Comparison of ENCODE assay signal across 25 mouse cellular contexts in genomic region chr14:47651272-47651671, GRCm38 (mm10). TPM values are rescaled to one million over a fixed set of nuclear protein-coding genes. Genes with fewer than 3 reads are reported as not detected.
DNase-seq lines count a peak whose midpoint lies in the region; ATAC-seq and TF ChIP-seq lines count a peak whose summit lies in the region.
"Had no signal": no experiment of that assay in that cellular context is flagged by ENCODE, and none has a peak within 500 bp of the region (broad histone marks: within the 10 kb centered on the region; RNA-seq: fewer than 3 reads in every experiment).

No protein-coding gene starts in this region.

- no peak for DNase-seq in forebrain, embryonic 10.5 days (ENCODE audit: extremely low spot score, low spot score)
- no peak for DNase-seq in heart, adult 8-10 months (ENCODE audit: low spot score)
- no peak for DNase-seq in kidney, adult 18-20 months
- DNase-seq in G1E (ENCODE audit: low spot score): no peak
- DNase-seq: adrenal gland, postnatal 14 days; cerebellum, adult 11 months; cerebellum, adult 9-10 months; cerebellum, postnatal 36 days; kidney, adult 2 months; kidney, postnatal 4 days; lung, adult 2 months; lung, postnatal 10 days; thymus, adult 2 months; thymus, postnatal 36 days had no signal

- no peak overlapping the region for H3K9ac ChIP-seq in forebrain, embryonic 12.5 days
- no peak overlapping the region for H3K9ac ChIP-seq in heart, embryonic 15.5 days
- H3K9ac ChIP-seq in kidney, embryonic 15.5 days: no peak overlapping the region
- H3K9ac ChIP-seq in liver, embryonic 12.5 days: no peak overlapping the region
- H3K9ac ChIP-seq: forebrain, embryonic 15.5 days; limb, embryonic 15.5 days; liver, embryonic 14.5 days had no signal

- peak overlapping the region; percentile 96; the same call in 1 of the 2 replicates for H3K4me3 ChIP-seq in forebrain, embryonic 10.5 days
- H3K4me3 ChIP-seq in forebrain, embryonic 12.5 days (replicated peaks): no peak overlapping the region
- no peak overlapping the region for H3K4me3 ChIP-seq in heart, embryonic 15.5 days
- H3K4me3 ChIP-seq in kidney, embryonic 15.5 days (replicated peaks): no peak overlapping the region
- H3K4me3 ChIP-seq in G1E (ENCODE audit: low read depth, low read length): peak overlapping the region; percentile 50; the same call in 1 of the 2 replicates
- no peak overlapping the region for H3K4me3 ChIP-seq in liver, embryonic 12.5 days

- peaks cover 7% of the 10 kb centered on the region; the same call in 1 of the 2 replicates for H3K27me3 ChIP-seq in forebrain, embryonic 10.5 days (ENCODE audit: poor library complexity, severe bottlenecking)
- no peaks in the 10 kb centered on the region; the same call in 1 of the 2 replicates for H3K27me3 ChIP-seq in forebrain, embryonic 12.5 days
- H3K27me3 ChIP-seq in heart, embryonic 15.5 days: no peaks in the 10 kb centered on the region
- H3K27me3 ChIP-seq in kidney, embryonic 15.5 days: no peaks in the 10 kb centered on the region; the same call in 1 of the 2 replicates
- no peaks in the 10 kb centered on the region for H3K27me3 ChIP-seq in G1E (ENCODE audit: insufficient read depth, low read length)
- H3K27me3 ChIP-seq in liver, embryonic 12.5 days (replicated peaks): peaks cover 6% of the 10 kb centered on the region; the same call in 1 of the 2 replicates
- H3K27me3 ChIP-seq: forebrain, embryonic 15.5 days; limb, embryonic 15.5 days had no signal

- H3K9me3 ChIP-seq in forebrain, embryonic 10.5 days: no peaks in the 10 kb centered on the region
- H3K9me3 ChIP-seq in forebrain, embryonic 12.5 days: no peaks in the 10 kb centered on the region
- H3K9me3 ChIP-seq in heart, embryonic 15.5 days (replicated peaks): no peaks in the 10 kb centered on the region
- no peaks in the 10 kb centered on the region for H3K9me3 ChIP-seq in kidney, embryonic 15.5 days (replicated peaks)
- H3K9me3 ChIP-seq in G1E (replicated peaks): no peaks in the 10 kb centered on the region
- H3K9me3 ChIP-seq in liver, embryonic 12.5 days (replicated peaks): no peaks in the 10 kb centered on the region
- H3K9me3 ChIP-seq: forebrain, embryonic 15.5 days; heart, embryonic 10.5 days; hindbrain, embryonic 13.5 days; limb, embryonic 15.5 days had no signal

- no peak overlapping the region for H3K27ac ChIP-seq in forebrain, embryonic 10.5 days
- no peak overlapping the region for H3K27ac ChIP-seq in forebrain, embryonic 12.5 days
- no peak overlapping the region for H3K27ac ChIP-seq in heart, embryonic 15.5 days
- no peak overlapping the region for H3K27ac ChIP-seq in kidney, embryonic 15.5 days
- H3K27ac ChIP-seq in liver, embryonic 12.5 days: no peak overlapping the region
- H3K27ac ChIP-seq: forebrain, embryonic 15.5 days; heart, embryonic 10.5 days; hindbrain, embryonic 13.5 days; kidney, postnatal 0 days; limb, embryonic 15.5 days; liver, embryonic 14.5 days had no signal

- H3K4me1 ChIP-seq in forebrain, embryonic 10.5 days: peaks cover 22% of the 10 kb centered on the region
- H3K4me1 ChIP-seq in forebrain, embryonic 12.5 days: peaks cover 13% of the 10 kb centered on the region
- peaks cover 22% of the 10 kb centered on the region for H3K4me1 ChIP-seq in heart, embryonic 15.5 days (replicated peaks)
- H3K4me1 ChIP-seq in kidney, embryonic 15.5 days: peaks cover 19% of the 10 kb centered on the region
- H3K4me1 ChIP-seq in G1E (ENCODE audit: insufficient read depth, low read depth, low read length): peaks cover 38% of the 10 kb centered on the region
- peaks cover 34% of the 10 kb centered on the region for H3K4me1 ChIP-seq in liver, embryonic 12.5 days

- no peak for ATAC-seq in forebrain, embryonic 12.5 days (ENCODE audit: low FRiP score)
- no peak for ATAC-seq in heart, embryonic 15.5 days (replicated peaks; ENCODE audit: insufficient number of reproducible peaks, insufficient read depth, low FRiP score, low read depth)
- ATAC-seq in kidney, embryonic 15.5 days (replicated peaks; ENCODE audit: low FRiP score): no peak
- no peak for ATAC-seq in G1E (ENCODE audit: extremely low read depth, insufficient number of reproducible peaks, low FRiP score, poor library complexity, severe bottlenecking)
- no peak for ATAC-seq in liver, embryonic 12.5 days
- ATAC-seq: forebrain, embryonic 15.5 days; inflammation-experienced regulatory T-cells, adult 6 months had no signal

- TF ChIP-seq CTCF in G1E (IDR thresholded peaks at IDR 0.05; ENCODE audit: low read depth, low read length): no peak

- 95% methylated on average over 4 of the region's 4 CpGs for WGBS in forebrain, embryonic 10.5 days
- 87% methylated on average over 4 of the region's 4 CpGs for WGBS in forebrain, embryonic 12.5 days
- WGBS in heart, embryonic 15.5 days: 71% methylated on average over 4 of the region's 4 CpGs
- WGBS in kidney, embryonic 15.5 days: 67% methylated on average over 4 of the region's 4 CpGs
- WGBS in liver, embryonic 12.5 days (ENCODE audit: insufficient replicate concordance): 80% methylated on average over 4 of the region's 4 CpGs

- H3K36me3 ChIP-seq in forebrain, embryonic 10.5 days (replicated peaks): peaks cover 18% of the 10 kb centered on the region
- peaks cover 1% of the 10 kb centered on the region; the same call in 1 of the 2 replicates for H3K36me3 ChIP-seq in forebrain, embryonic 12.5 days (replicated peaks)
- H3K36me3 ChIP-seq in heart, embryonic 15.5 days: peaks cover 3% of the 10 kb centered on the region
- 0 out of 2 replicates have a peak, but pooled peaks cover 1% of the 10 kb centered on the region for H3K36me3 ChIP-seq in kidney, embryonic 15.5 days
- peaks cover 23% of the 10 kb centered on the region for H3K36me3 ChIP-seq in G1E (replicated peaks)
- 0 out of 2 replicates have a peak, but pooled peaks cover 2% of the 10 kb centered on the region for H3K36me3 ChIP-seq in liver, embryonic 12.5 days
- H3K36me3 ChIP-seq: forebrain, embryonic 15.5 days had no signal

- H3K4me2 ChIP-seq in forebrain, embryonic 12.5 days: no peak overlapping the region
- H3K4me2 ChIP-seq in heart, embryonic 15.5 days: peak overlapping the region; percentile 70
- peak overlapping the region; percentile 64; the same call in 1 of the 2 replicates for H3K4me2 ChIP-seq in kidney, embryonic 15.5 days
- no peak overlapping the region for H3K4me2 ChIP-seq in liver, embryonic 12.5 days

RNA-seq across cellular contexts. Expression of gene Ktn1, which starts 3.0 kb away (rescaled TPM):
- polyA plus RNA-seq in forebrain, embryonic 10.5 days (2016; fragmentation: Nextera tagmentation; extraction: Ambion mirVana): 66.5 and 68.7 TPM in 2 replicates
- polyA plus RNA-seq in forebrain, embryonic 12.5 days (2016; fragmentation: Nextera tagmentation; extraction: Ambion mirVana): 93.3 and 102 TPM in 2 replicates
- polyA plus RNA-seq in heart, embryonic 15.5 days (2015; fragmentation: Nextera tagmentation; extraction: Ambion mirVana): 55.8 and 82.7 TPM in 2 replicates
- total RNA-seq in heart, adult 8-10 months (2022): 100 to 1,000 TPM; 175 to 222 (median 206) TPM
- polyA plus RNA-seq in kidney, embryonic 15.5 days (2015; fragmentation: Nextera tagmentation; extraction: Ambion mirVana): 65.4 and 69.3 TPM in 2 replicates
- total RNA-seq in G1E (2014; fragmentation: Nextera tagmentation) (471 and 478 TPM in 2 replicates), G1E (2017) (153 and 206 TPM in 2 replicates)
- polyA plus RNA-seq in G1E (2012): 10.4 and 18.6 TPM in 2 replicates
- 23.4 and 27.8 TPM in 2 replicates for polyA plus RNA-seq in liver, embryonic 12.5 days (2016; fragmentation: Nextera tagmentation; extraction: Ambion mirVana)

Comparison
In these comparisons a context has a peak if more than half of its experiments do, and no peak if none do; other contexts are left out.
1. H3K4me3 ChIP-seq: peak in forebrain, embryonic 10.5 days (single experiment) and G1E (single experiment); none in forebrain, embryonic 12.5 days (single experiment), heart, embryonic 15.5 days (single experiment), kidney, embryonic 15.5 days (single experiment) and liver, embryonic 12.5 days (single experiment).
2. H3K4me2 ChIP-seq: peak in heart, embryonic 15.5 days (single experiment) and kidney, embryonic 15.5 days (single experiment); none in forebrain, embryonic 12.5 days (single experiment) and liver, embryonic 12.5 days (single experiment).